Mouse (Mus musculus) hindbrain, embryonic 16.5 days (tissue): ENCODE measurements around the gene Galnt7. TPM values are rescaled to one million over a fixed set of nuclear protein-coding genes. Genes with fewer than 3 reads are reported as not detected.

Source experiments
- ATAC-seq: fragments of 200-750 bp; cut with Nextera tagmentation; 2 replicates; pipeline ENCODE4 v1.8.0; 2017; ENCODE audit warnings: moderate TSS enrichment, moderate library complexity
- H3K27ac ChIP-seq: fragments of 300-500 bp; sonication (generic); 2 replicates; pipeline ENCODE4 v1.5.1; 2014; ENCODE audit warnings: low read depth, mild to moderate bottlenecking, control low read depth, low read length, moderate library complexity
- H3K27me3 ChIP-seq: fragments of 300-500 bp; sonication (generic); replicated peaks from 2 replicates; pipeline ENCODE4 v1.6.1; 2014; ENCODE audit warnings: low read length; ENCODE audit not compliant: control insufficient read depth, insufficient read depth
- H3K36me3 ChIP-seq: fragments of 300-500 bp; sonication (generic); 2 replicates; pipeline ENCODE4 v1.6.1; 2014; ENCODE audit warnings: mild to moderate bottlenecking, low read length, moderate library complexity, mixed read lengths; ENCODE audit not compliant: control insufficient read depth, insufficient read depth
- H3K4me1 ChIP-seq: fragments of 300-500 bp; sonication (generic); 2 replicates; pipeline ENCODE4 v1.6.1; 2014; ENCODE audit warnings: low read depth, low read length; ENCODE audit not compliant: control insufficient read depth, insufficient read depth
- H3K4me2 ChIP-seq: fragments of 300-500 bp; sonication (generic); 2 replicates; pipeline ENCODE4 v1.6.1; 2014; ENCODE audit warnings: mild to moderate bottlenecking, low read length, control low read depth, moderate library complexity
- H3K4me3 ChIP-seq: fragments of 300-500 bp; sonication (generic); 2 replicates; pipeline ENCODE4 v1.5.1; 2014; ENCODE audit warnings: mild to moderate bottlenecking, low read length, control low read depth, moderate library complexity
- H3K9ac ChIP-seq: fragments of 300-500 bp; sonication (generic); 2 replicates; pipeline ENCODE4 v1.6.1; 2014; ENCODE audit warnings: low read depth, mild to moderate bottlenecking, control low read depth, low read length, moderate library complexity
- H3K9me3 ChIP-seq: fragments of 300-500 bp; sonication (generic); 2 replicates; pipeline ENCODE4 v1.6.1; 2014; ENCODE audit warnings: mild to moderate bottlenecking, low read length, moderate library complexity; ENCODE audit not compliant: control insufficient read depth
- WGBS: fragments of 180-500 bp; shearing (Covaris S2); extraction: QIAGEN DNeasy Blood & Tissue Kit; methylation state at CpG from one replicate; pipeline ENCODE4 v1.1.7; 2014; 5-methylcytosine and 5-hydroxymethylcytosine counted together
- polyA plus RNA-seq: library from polyadenylated mRNA; unstranded; fragments of >200 nt; fragmentation: Nextera tagmentation; extraction: Ambion mirVana; gene quantifications from 2 replicates; pipeline ENCODE4 v1.2.1, GENCODE M21; 2015

The Galnt7 gene
- polyA plus RNA-seq, 1 experiment from 2014 or later, result 11.1 TPM

- H3K9me3 ChIP-seq, result no peaks in the 10 kb centered on the region
- no peaks in the 10 kb centered on the region for H3K36me3 ChIP-seq
- H3K27ac ChIP-seq, result peak overlapping the region; percentile 91; the same call in 1 of the 2 replicates
- WGBS, result under 1% methylated on average over 28 of the region's 38 CpGs
- H3K4me2 ChIP-seq, result peak overlapping the region; percentile 98
- H3K4me1 ChIP-seq, result peaks cover 3% of the 10 kb centered on the region; the same call in 1 of the 2 replicates
- peak; percentile 75 for ATAC-seq
- peak overlapping the region; percentile 72 for H3K4me3 ChIP-seq
- peak overlapping the region; percentile 93 for H3K9ac ChIP-seq
- no peaks in the 10 kb centered on the region for H3K27me3 ChIP-seq
Measured at GRCm38 (mm10) chr8:57653056-57653767, 380 bp upstream of the Galnt7 start.

GRCm38 (mm10) chr8:57651689-57652455, 960 bp downstream of the Galnt7 start:
- H3K4me2 ChIP-seq, result peak overlapping the region; percentile 98
- H3K27ac ChIP-seq, result peak overlapping the region; percentile 91
- H3K27me3 ChIP-seq, result no peaks in the 10 kb centered on the region
- peaks cover 3% of the 10 kb centered on the region; the same call in 1 of the 2 replicates for H3K4me1 ChIP-seq
- whole genome bisulfite sequencing, result under 1% methylated on average over 52 of the region's 91 CpGs
- ATAC-seq, result peak; percentile 86
- H3K4me3 ChIP-seq, result peak overlapping the region; percentile 72
- H3K9ac ChIP-seq, result peak overlapping the region; percentile 93
- no peaks in the 10 kb centered on the region for H3K36me3 ChIP-seq
- H3K9me3 ChIP-seq, result no peaks in the 10 kb centered on the region

GRCm38 (mm10) chr8:57651357-57651688, 1.5 kb downstream of the Galnt7 start:
- peak overlapping the region; percentile 72 for H3K4me3 ChIP-seq
- H3K27ac ChIP-seq, result peak overlapping the region; percentile 91
- no peak for ATAC-seq
- no peaks in the 10 kb centered on the region for H3K9me3 ChIP-seq
- peak overlapping the region; percentile 93 for H3K9ac ChIP-seq
- under 1% methylated on average over 8 of the region's 8 CpGs for WGBS
- H3K27me3 ChIP-seq, result no peaks in the 10 kb centered on the region
- H3K36me3 ChIP-seq, result no peaks in the 10 kb centered on the region
- peak overlapping the region; percentile 98 for H3K4me2 ChIP-seq
- peaks cover 3% of the 10 kb centered on the region; the same call in 1 of the 2 replicates for H3K4me1 ChIP-seq

GRCm38 (mm10) chr8:57650216-57650615, 2.6 kb downstream of the Galnt7 start:
- no peak overlapping the region for H3K4me3 ChIP-seq
- H3K9ac ChIP-seq, result no peak overlapping the region
- no peak for ATAC-seq
- peaks cover 3% of the 10 kb centered on the region; the same call in 1 of the 2 replicates for H3K4me1 ChIP-seq
- H3K9me3 ChIP-seq, result no peaks in the 10 kb centered on the region
- WGBS, result 83% methylated on average over 6 of the region's 6 CpGs
- no peaks in the 10 kb centered on the region for H3K36me3 ChIP-seq
- H3K27ac ChIP-seq, result no peak overlapping the region
- no peaks in the 10 kb centered on the region for H3K27me3 ChIP-seq
- H3K4me2 ChIP-seq, result no peak overlapping the region

- Histone ChIP-seq H3K4me1 (peaks cover 3% of the 10 kb centered on the region; the same call in 1 of the 2 replicates), H3K4me2 (no peak overlapping the region), H3K9ac (no peak overlapping the region), H3K9me3 (no peaks in the 10 kb centered on the region), H3K36me3 (no peaks in the 10 kb centered on the region), H3K4me3 (no peak overlapping the region), H3K27ac (no peak overlapping the region), H3K27me3 (no peaks in the 10 kb centered on the region)
- no peak for ATAC-seq
- WGBS, result 76% methylated on average over 3 of the region's 3 CpGs
Measured at GRCm38 (mm10) chr8:57647566-57647965, 5.3 kb downstream of the Galnt7 start.

- Histone ChIP-seq H3K36me3 (no peaks in the 10 kb centered on the region), H3K27ac (no peak overlapping the region), H3K4me3 (no peak overlapping the region), H3K4me2 (no peak overlapping the region), H3K4me1 (no peaks in the 10 kb centered on the region; the same call in 1 of the 2 replicates), H3K9me3 (no peaks in the 10 kb centered on the region), H3K27me3 (no peaks in the 10 kb centered on the region), H3K9ac (no peak overlapping the region)
- 81% methylated on average over 6 of the region's 6 CpGs for WGBS
- no peak for ATAC-seq
Measured at GRCm38 (mm10) chr8:57644281-57644680, 8.6 kb downstream of the Galnt7 start.

- H3K4me1 ChIP-seq, result no peaks in the 10 kb centered on the region; the same call in none of the 2 replicates
- H3K9ac ChIP-seq, result no peak overlapping the region
- H3K36me3 ChIP-seq, result no peaks in the 10 kb centered on the region
- H3K9me3 ChIP-seq, result no peaks in the 10 kb centered on the region
- ATAC-seq, result 0 out of 2 replicates have a peak, but pooled peaks have one; percentile 51
- no peak overlapping the region for H3K27ac ChIP-seq
- 49% methylated on average over 5 of the region's 5 CpGs for WGBS
- H3K27me3 ChIP-seq, result no peaks in the 10 kb centered on the region
- H3K4me3 ChIP-seq, result no peak overlapping the region
- no peak overlapping the region for H3K4me2 ChIP-seq
Measured at GRCm38 (mm10) chr8:57642722-57643121, 10.1 kb downstream of the Galnt7 start.

GRCm38 (mm10) chr8:57638925-57639324, 13.9 kb downstream of the Galnt7 start:
- Histone ChIP-seq H3K27ac (no peak overlapping the region), H3K36me3 (no peaks in the 10 kb centered on the region), H3K9ac (no peak overlapping the region), H3K4me1 (no peaks in the 10 kb centered on the region; the same call in none of the 2 replicates), H3K27me3 (no peaks in the 10 kb centered on the region), H3K4me3 (no peak overlapping the region), H3K4me2 (no peak overlapping the region), H3K9me3 (no peaks in the 10 kb centered on the region)
- WGBS, result 62% methylated on average over 6 of the region's 6 CpGs
- 0 out of 2 replicates have a peak, but pooled peaks have one; percentile 22 for ATAC-seq
